Mouse (Mus musculus) MN1 (cell line): ENCODE data around the gene Zfp386.

Source experiments
- DNase-seq: peaks from one replicate; pipeline ENCODE4 v3.0.0-alpha.2; 2016; ENCODE audit warnings: low spot score

Gene Zfp386

DNA sequence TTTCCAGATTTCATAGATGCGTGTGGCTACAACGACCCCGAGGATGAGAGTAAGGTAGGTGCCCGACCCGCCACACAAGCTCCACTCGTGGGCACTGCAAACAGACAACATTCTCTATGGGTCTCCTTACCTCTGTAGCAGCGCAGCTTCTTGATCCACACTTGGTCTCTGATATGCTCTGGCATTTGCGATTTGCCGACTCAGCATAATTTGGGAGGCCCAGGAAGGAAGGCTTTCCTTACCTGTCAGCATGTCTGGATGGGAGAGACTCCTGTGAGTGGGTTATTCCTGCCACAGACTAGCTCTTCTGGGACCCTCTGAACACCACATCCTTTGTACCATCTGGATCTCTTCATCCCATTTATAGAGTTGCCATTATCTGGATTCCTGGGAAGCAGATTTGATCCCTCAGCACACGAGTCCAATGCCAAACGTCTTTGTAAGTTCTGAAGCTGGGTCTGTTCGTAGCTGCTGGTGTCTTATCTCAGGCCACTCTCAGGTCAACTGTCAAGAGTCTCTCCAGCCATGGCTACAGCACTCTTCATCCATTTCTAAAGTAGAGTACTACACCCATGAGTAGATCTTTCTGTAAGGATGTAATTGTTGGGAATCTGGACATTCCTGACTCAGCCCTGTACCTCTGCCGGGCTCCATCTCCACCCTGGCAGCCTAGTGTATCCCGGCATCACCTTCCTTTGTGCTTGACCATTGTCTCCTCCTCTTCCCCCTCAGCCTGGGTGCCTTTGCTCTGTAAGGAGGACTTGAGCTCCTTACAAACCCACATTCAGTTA lies 47.4 kb downstream of the Zfp386 start:
- no peak for DNase-seq

DNA sequence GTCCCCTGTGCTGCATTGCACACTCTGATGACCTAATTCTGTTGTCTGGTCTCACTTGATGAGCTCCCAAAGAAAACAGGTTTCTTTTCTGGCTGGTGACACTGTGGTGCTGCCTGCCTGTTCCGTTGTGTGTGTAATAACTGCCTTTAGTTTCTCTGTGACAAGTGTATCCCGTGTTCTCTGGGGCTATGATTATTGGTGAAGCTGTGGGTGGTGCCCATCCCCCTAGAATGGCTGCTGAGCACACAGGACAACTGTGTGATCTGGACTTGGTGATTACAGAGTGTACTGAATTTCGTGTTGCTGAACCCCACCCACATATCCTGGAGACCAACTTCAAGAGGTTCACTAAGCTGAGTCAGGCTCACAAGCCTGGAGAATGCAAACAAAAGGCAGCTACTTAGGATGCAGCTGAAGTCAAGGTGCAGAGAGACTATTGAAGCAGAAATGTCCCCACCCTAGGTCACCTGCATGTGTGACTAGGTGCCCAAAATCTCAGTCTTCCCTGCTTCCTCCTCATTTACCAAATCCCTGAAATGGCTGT lies 48.9 kb downstream of the Zfp386 start:
- DNase-seq = no peak

DNA sequence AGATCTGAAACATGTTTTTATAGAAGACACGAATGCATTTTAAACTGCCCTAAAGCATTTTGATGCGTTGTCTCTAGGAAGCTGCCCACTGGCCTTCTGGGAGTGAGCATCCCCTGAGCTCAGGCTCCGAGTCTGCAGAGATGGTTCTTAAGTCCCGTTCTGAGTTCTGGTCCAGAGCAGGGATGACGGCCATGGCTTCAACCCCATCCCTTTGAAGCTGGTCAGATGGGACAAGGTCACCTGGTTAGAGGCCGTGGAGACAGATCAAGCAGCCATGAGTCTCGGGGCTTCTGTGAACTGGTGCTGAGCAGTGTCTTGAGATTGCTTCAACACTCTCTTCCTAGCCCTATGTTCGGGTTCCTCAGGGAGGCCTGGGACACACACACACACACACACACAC lies 49.6 kb downstream of the Zfp386 start:
- DNase-seq = no peak

DNA sequence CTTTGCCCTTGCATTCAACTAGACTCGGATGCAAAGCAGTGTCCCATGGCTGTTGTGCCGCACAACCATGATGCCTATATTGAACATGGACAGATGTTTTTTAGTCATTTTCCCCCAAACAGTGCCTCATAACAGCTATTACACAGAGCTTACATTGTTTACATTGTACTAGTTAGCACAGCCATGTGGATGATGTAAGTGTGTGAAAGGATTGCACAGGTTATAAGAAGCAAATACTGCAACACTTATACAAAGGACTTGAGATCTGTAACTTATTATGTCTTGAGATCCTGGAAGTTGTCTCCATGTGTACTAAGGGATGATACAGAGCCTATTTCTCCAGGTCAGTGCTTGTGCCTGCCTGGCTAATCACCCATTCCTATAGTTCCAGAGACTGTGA lies 54.4 kb downstream of the Zfp386 start:
- peak; percentile 20 for DNase-seq

DNA sequence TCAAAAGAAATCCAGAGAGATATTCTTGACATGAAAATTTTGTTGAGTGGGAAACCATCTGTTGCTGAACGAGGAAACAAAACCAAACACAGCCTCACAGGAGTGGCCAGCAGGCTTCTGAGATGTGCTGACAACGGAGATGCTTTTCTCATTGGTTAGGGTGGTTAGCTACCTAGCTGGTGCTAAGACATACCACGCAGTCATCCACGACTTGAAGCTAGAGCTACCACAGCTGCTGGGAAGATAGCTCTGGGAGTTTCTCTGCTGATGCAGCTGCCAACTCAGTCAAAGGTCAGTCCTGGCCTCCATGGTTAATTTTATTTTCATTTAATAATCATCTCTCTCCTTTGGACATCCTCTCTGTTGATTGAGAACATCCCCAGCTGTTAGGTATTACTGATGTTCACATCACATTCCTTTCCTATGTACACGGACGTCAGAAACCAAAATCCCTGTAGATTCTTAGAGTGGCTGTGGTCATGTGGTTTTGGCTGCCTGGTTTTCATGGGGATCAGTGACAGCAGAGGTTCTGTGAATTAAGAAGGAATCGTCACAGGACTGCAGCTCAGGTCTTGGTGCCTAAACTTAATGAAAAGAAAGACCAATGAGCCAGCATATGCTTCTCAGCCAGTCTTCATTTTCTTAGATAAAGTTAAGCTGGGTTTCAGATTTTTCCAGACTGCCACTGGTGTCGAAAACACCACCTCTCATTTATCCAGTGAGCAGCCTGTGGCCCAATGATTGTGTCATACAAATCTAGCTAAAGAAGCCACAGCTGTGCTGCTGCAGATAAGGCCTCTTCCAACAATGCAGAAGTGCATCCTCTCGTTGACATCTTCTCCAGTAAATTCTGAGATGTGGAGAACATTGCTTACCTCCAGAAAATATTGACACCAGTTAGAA lies 62.2 kb downstream of the Zfp386 start:
- DNase-seq = no peak

DNA sequence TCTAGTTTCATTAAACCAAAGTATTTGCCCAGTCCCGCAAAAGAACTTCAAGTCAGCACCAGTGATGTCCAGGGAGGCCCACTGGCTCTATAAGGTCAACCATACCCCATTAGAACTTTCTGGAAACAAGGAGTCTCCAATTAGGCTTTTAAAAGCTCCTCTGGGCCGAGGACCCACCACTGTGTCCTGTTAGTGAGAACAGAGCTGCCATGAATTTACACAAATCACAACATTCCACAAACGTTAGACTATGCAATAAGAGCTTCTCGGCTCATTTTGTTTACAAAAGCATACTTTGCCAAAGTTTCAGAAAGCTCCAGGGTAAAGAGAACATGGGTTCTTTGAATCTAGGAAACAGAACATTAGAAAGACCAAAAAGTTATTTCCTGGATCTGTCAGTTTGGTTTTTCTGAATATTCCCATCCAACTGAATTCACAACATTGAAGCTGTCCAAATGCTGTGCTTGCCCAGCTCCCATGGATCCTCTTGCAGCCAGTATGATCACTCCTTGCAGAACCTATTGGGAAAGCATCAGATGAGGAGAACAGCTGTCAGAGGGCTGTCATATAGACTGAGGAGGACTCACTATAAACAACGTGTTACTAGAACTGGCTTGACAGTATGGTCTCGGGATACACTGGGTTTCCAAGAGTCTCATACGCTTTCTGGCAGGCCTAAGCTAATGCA lies 63.6 kb downstream of the Zfp386 start:
- DNase-seq = no peak
